Mouse (Mus musculus) heart, postnatal 36 days (tissue): ENCODE measurements around the gene Alpk3. TPM values are rescaled to one million over a fixed set of nuclear protein-coding genes. Genes with fewer than 3 reads are reported as not detected.

ENCODE experiments used
- DNase-seq, 2 experiments: peaks; one replicate each; pipeline ENCODE4 v3.0.0; 2021 to 2022
- intact Hi-C: fragments of 180-260 bp; cut with DNase I; formaldehyde crosslinking; loops from one replicate; pipeline ENCODE4 v1.15.1; 2025
- total RNA-seq, 2 experiments: library from RNA; stranded (reverse); gene quantifications; 2 replicates each; pipeline ENCODE4 v1.2.3; 2021

Alpk3 gene
- total RNA-seq, 2 experiments from 2014 or later = 107 to 112 TPM

GRCm38 (mm10) chr7:81072463-81072862 lies 15.1 kb downstream of the Alpk3 start:
- intact Hi-C loops = loop anchor here (5.0 kb wide), 1 partner anchor 65 kb away; no protein-coding TSS in a partner anchor

GRCm38 (mm10) chr7:81073273-81073672 lies 15.9 kb downstream of the Alpk3 start:
- DNase-seq = no peak
- intact Hi-C loops = loop anchor here (5.0 kb wide), 1 partner anchor 64 kb away; no protein-coding TSS in a partner anchor

More at GRCm38 (mm10) chr7:81072463-81072862, 15.1 kb downstream of the Alpk3 start:
- peak; percentile 73 to 89 for DNase-seq

- DNase-seq = no peak
- intact Hi-C loops = loop anchor here (5.0 kb wide), 1 partner anchor 63 kb away; no protein-coding TSS in a partner anchor
These were observed 17.1 kb downstream of the Alpk3 start for GRCm38 (mm10) chr7:81074546-81074945.

GRCm38 (mm10) chr7:81075299-81075698 lies 17.9 kb downstream of the Alpk3 start:
- DNase-seq = no peak
- intact Hi-C loops = no loop called here

GRCm38 (mm10) chr7:81075732-81076131 lies 18.3 kb downstream of the Alpk3 start:
- no peak for DNase-seq
- intact Hi-C loops = no loop called here

GRCm38 (mm10) chr7:81077009-81077408 lies 19.6 kb downstream of the Alpk3 start:
- intact Hi-C loops = no loop called here

GRCm38 (mm10) chr7:81078740-81079139 lies 21.3 kb downstream of the Alpk3 start:
- intact Hi-C loops = no loop called here
- peak in 1 of 2 experiments; percentile 58 for DNase-seq

More at GRCm38 (mm10) chr7:81077009-81077408, 19.6 kb downstream of the Alpk3 start:
- peak in 1 of 2 experiments; percentile 43 for DNase-seq

GRCm38 (mm10) chr7:81093420-81093965 lies 36.1 kb downstream of the Alpk3 start:
- intact Hi-C loops = no loop called here
- no peak for DNase-seq

GRCm38 (mm10) chr7:81094104-81094757 lies 36.8 kb downstream of the Alpk3 start:
- no peak for DNase-seq
- intact Hi-C loops = no loop called here

GRCm38 (mm10) chr7:81100341-81100740 lies 42.9 kb downstream of the Alpk3 start:
- intact Hi-C loops = no loop called here
- no peak for DNase-seq

GRCm38 (mm10) chr7:81102854-81103253 lies 45.5 kb downstream of the Alpk3 start:
- intact Hi-C loops = no loop called here

GRCm38 (mm10) chr7:81105525-81105924 lies 48.1 kb downstream of the Alpk3 start:
- intact Hi-C loops = no loop called here
- DNase-seq = no peak

More at GRCm38 (mm10) chr7:81102854-81103253, 45.5 kb downstream of the Alpk3 start:
- DNase-seq = no peak

GRCm38 (mm10) chr7:81108226-81108625 lies 50.8 kb downstream of the Alpk3 start:
- intact Hi-C loops = no loop called here
- no peak for DNase-seq

- DNase-seq = peak; percentile 71 to 83
- intact Hi-C loops = loop anchor here (2.0 kb wide), 1 partner anchor 25 kb away; no protein-coding TSS in a partner anchor
These were observed 52.6 kb downstream of the Alpk3 start for GRCm38 (mm10) chr7:81109717-81110651.

- DNase-seq = no peak
- intact Hi-C loops = loop anchor here (2.0 kb wide), 1 partner anchor 24 kb away; no protein-coding TSS in a partner anchor
These were observed 53.4 kb downstream of the Alpk3 start for GRCm38 (mm10) chr7:81110791-81111190.

- peak in 1 of 2 experiments; percentile 29 for DNase-seq
- intact Hi-C loops = loop anchor here (2.0 kb wide), 1 partner anchor 23 kb away; no protein-coding TSS in a partner anchor
These were observed 54.3 kb downstream of the Alpk3 start for GRCm38 (mm10) chr7:81111729-81112128.

- DNase-seq = peak in 1 of 2 experiments; percentile 28
- intact Hi-C loops = no loop called here
These were observed 55.4 kb downstream of the Alpk3 start for GRCm38 (mm10) chr7:81112686-81113360.

GRCm38 (mm10) chr7:81114555-81114954 lies 57.2 kb downstream of the Alpk3 start, which contains the start of gene Slc28a1:
Gene Slc28a1, plus strand, starts transcription at chr7:81114799.
- DNase-seq = no peak
- intact Hi-C loops = no loop called here

GRCm38 (mm10) chr7:81121099-81121498 lies 63.7 kb downstream of the Alpk3 start:
- no peak for DNase-seq
- intact Hi-C loops = no loop called here

GRCm38 (mm10) chr7:81122808-81123207 lies 65.4 kb downstream of the Alpk3 start:
- intact Hi-C loops = no loop called here
- DNase-seq = no peak
